Mouse (Mus musculus): ENCODE measurements around the gene Dnajc12. TPM values are rescaled to one million over a fixed set of nuclear protein-coding genes. Genes with fewer than 3 reads are reported as not detected.
"Not testable (repeated sequence)": the region's sequence is repeated elsewhere in the genome, so short reads cannot be mapped to it uniquely, and the experiment has no call there.

Dnajc12 gene
- polyA plus RNA-seq, 1 experiment from 2014 or later: 6.4 TPM

GRCm38 (mm10) chr10:63402731-63403504 is 20.7 kb downstream of the Dnajc12 start:
- Histone ChIP-seq H3K27me3 (replicated peaks; ENCODE audit: control insufficient read depth, insufficient read depth, low read length) (no peaks in the 10 kb centered on the region), H3K9ac (ENCODE audit: low read depth, low read length) (no peak overlapping the region), H3K4me3 (ENCODE audit: low read depth, low read length) (no peak overlapping the region), H3K4me1 (replicated peaks; ENCODE audit: control insufficient read depth, insufficient read depth, low read length) (no peaks in the 10 kb centered on the region), H3K4me2 (replicated peaks; ENCODE audit: low read depth) (no peak overlapping the region), H3K36me3 (ENCODE audit: control insufficient read depth, insufficient read depth) (no peaks in the 10 kb centered on the region), H3K27ac (ENCODE audit: low read depth, low read length) (no peak overlapping the region), H3K9me3 (ENCODE audit: control insufficient read depth) (no peaks in the 10 kb centered on the region)
- 79% methylated on average over 5 of the region's 5 CpGs for WGBS
- ATAC-seq: no peak
- no peak for TF ChIP-seq CTCF (IDR thresholded peaks at IDR 0.05; ENCODE audit: low read depth)

- no peak overlapping the region for H3K4me3 ChIP-seq (ENCODE audit: low read depth, low read length)
- no peak overlapping the region for H3K4me2 ChIP-seq (replicated peaks; ENCODE audit: low read depth)
- H3K36me3 ChIP-seq (ENCODE audit: control insufficient read depth, insufficient read depth): no peaks in the 10 kb centered on the region
- no peak for TF ChIP-seq CTCF (IDR thresholded peaks at IDR 0.05; ENCODE audit: low read depth)
- no peaks in the 10 kb centered on the region for H3K9me3 ChIP-seq (ENCODE audit: control insufficient read depth)
- no peaks in the 10 kb centered on the region for H3K4me1 ChIP-seq (replicated peaks; ENCODE audit: control insufficient read depth, insufficient read depth, low read length)
- WGBS: 62% methylated on average over 2 of the region's 2 CpGs
- no peak for ATAC-seq
- no peak overlapping the region for H3K9ac ChIP-seq (ENCODE audit: low read depth, low read length)
- H3K27me3 ChIP-seq (replicated peaks; ENCODE audit: control insufficient read depth, insufficient read depth, low read length): no peaks in the 10 kb centered on the region
- H3K27ac ChIP-seq (ENCODE audit: low read depth, low read length): no peak overlapping the region
These were observed 21.4 kb downstream of the Dnajc12 start for GRCm38 (mm10) chr10:63403636-63404035.

GRCm38 (mm10) chr10:63410162-63410956 is 28.1 kb downstream of the Dnajc12 start:
- 62% methylated on average over 16 of the region's 16 CpGs for WGBS
- Histone ChIP-seq H3K27me3 (replicated peaks; ENCODE audit: control insufficient read depth, insufficient read depth, low read length) (no peaks in the 10 kb centered on the region), H3K36me3 (ENCODE audit: control insufficient read depth, insufficient read depth) (no peaks in the 10 kb centered on the region), H3K4me1 (replicated peaks; ENCODE audit: control insufficient read depth, insufficient read depth, low read length) (no peaks in the 10 kb centered on the region), H3K4me2 (replicated peaks; ENCODE audit: low read depth) (no peak overlapping the region), H3K9ac (ENCODE audit: low read depth, low read length) (no peak overlapping the region), H3K4me3 (ENCODE audit: low read depth, low read length) (no peak overlapping the region), H3K27ac (ENCODE audit: low read depth, low read length) (no peak overlapping the region), H3K9me3 (ENCODE audit: control insufficient read depth) (no peaks in the 10 kb centered on the region)
- TF ChIP-seq CTCF (IDR thresholded peaks at IDR 0.05; ENCODE audit: low read depth): no peak
- no peak for ATAC-seq

- H3K4me2 ChIP-seq (replicated peaks; ENCODE audit: low read depth); ATAC-seq; H3K9ac ChIP-seq (ENCODE audit: low read depth, low read length); H3K27me3 ChIP-seq (replicated peaks; ENCODE audit: control insufficient read depth, insufficient read depth, low read length); H3K9me3 ChIP-seq (ENCODE audit: control insufficient read depth); H3K27ac ChIP-seq (ENCODE audit: low read depth, low read length); H3K36me3 ChIP-seq (ENCODE audit: control insufficient read depth, insufficient read depth); H3K4me1 ChIP-seq (replicated peaks; ENCODE audit: control insufficient read depth, insufficient read depth, low read length); H3K4me3 ChIP-seq (ENCODE audit: low read depth, low read length): not testable (repeated sequence)
- 93% methylated on average over 6 of the region's 7 CpGs for WGBS
These were observed 29.4 kb downstream of the Dnajc12 start for GRCm38 (mm10) chr10:63411674-63412073.

- Histone ChIP-seq H3K4me1 (replicated peaks; ENCODE audit: control insufficient read depth, insufficient read depth, low read length) (no peaks in the 10 kb centered on the region), H3K27me3 (replicated peaks; ENCODE audit: control insufficient read depth, insufficient read depth, low read length) (no peaks in the 10 kb centered on the region), H3K4me2 (replicated peaks; ENCODE audit: low read depth) (no peak overlapping the region), H3K4me3 (ENCODE audit: low read depth, low read length) (no peak overlapping the region), H3K27ac (ENCODE audit: low read depth, low read length) (no peak overlapping the region), H3K9ac (ENCODE audit: low read depth, low read length) (no peak overlapping the region), H3K36me3 (ENCODE audit: control insufficient read depth, insufficient read depth) (no peaks in the 10 kb centered on the region), H3K9me3 (ENCODE audit: control insufficient read depth) (no peaks in the 10 kb centered on the region)
- TF ChIP-seq CTCF (IDR thresholded peaks at IDR 0.05; ENCODE audit: low read depth): no peak
- no peak for ATAC-seq
- WGBS: 80% methylated on average over 17 of the region's 17 CpGs
These were observed 30.5 kb downstream of the Dnajc12 start for GRCm38 (mm10) chr10:63412756-63413155.

- no peaks in the 10 kb centered on the region for H3K9me3 ChIP-seq (ENCODE audit: control insufficient read depth)
- TF ChIP-seq CTCF (IDR thresholded peaks at IDR 0.05; ENCODE audit: low read depth): no peak
- ATAC-seq: no peak
- H3K9ac ChIP-seq (ENCODE audit: low read depth, low read length): no peak overlapping the region
- no peak overlapping the region for H3K4me2 ChIP-seq (replicated peaks; ENCODE audit: low read depth)
- H3K4me3 ChIP-seq (ENCODE audit: low read depth, low read length): no peak overlapping the region
- no peaks in the 10 kb centered on the region for H3K27me3 ChIP-seq (replicated peaks; ENCODE audit: control insufficient read depth, insufficient read depth, low read length)
- H3K4me1 ChIP-seq (replicated peaks; ENCODE audit: control insufficient read depth, insufficient read depth, low read length): no peaks in the 10 kb centered on the region
- no peaks in the 10 kb centered on the region for H3K36me3 ChIP-seq (ENCODE audit: control insufficient read depth, insufficient read depth)
- 34% methylated on average over 7 of the region's 7 CpGs for WGBS
- no peak overlapping the region for H3K27ac ChIP-seq (ENCODE audit: low read depth, low read length)
These were observed 33.0 kb downstream of the Dnajc12 start for GRCm38 (mm10) chr10:63415287-63415686.
